Mouse (Mus musculus) lung, embryonic 15.5 days (tissue): ENCODE data around the gene A930033H14Rik. TPM values are rescaled to one million over a fixed set of nuclear protein-coding genes. Genes with fewer than 3 reads are reported as not detected.

Experiments
- ATAC-seq: fragments of 200-750 bp; cut with Nextera tagmentation; 2 replicates; pipeline ENCODE4 v1.8.0; 2017; ENCODE audit warnings: moderate number of reproducible peaks, borderline replicate concordance; ENCODE audit not compliant: low FRiP score, low TSS enrichment; ENCODE audit errors: extremely low read depth
- H3K27ac ChIP-seq: fragments of 300-500 bp; sonication (generic); 2 replicates; pipeline ENCODE4 v1.5.1; 2015; ENCODE audit warnings: moderate library complexity, mild to moderate bottlenecking, inconsistent platforms
- H3K27me3 ChIP-seq: fragments of 300-500 bp; sonication (generic); 2 replicates; pipeline ENCODE4 v1.6.1; 2015; ENCODE audit warnings: inconsistent platforms
- H3K36me3 ChIP-seq: fragments of 300-500 bp; sonication (generic); 2 replicates; pipeline ENCODE4 v1.6.1; 2015; ENCODE audit warnings: inconsistent platforms
- H3K4me1 ChIP-seq: fragments of 300-500 bp; sonication (generic); 2 replicates; pipeline ENCODE4 v1.6.1; 2015; ENCODE audit warnings: inconsistent platforms
- H3K4me2 ChIP-seq: fragments of 300-500 bp; sonication (generic); 2 replicates; pipeline ENCODE4 v1.6.1; 2015; ENCODE audit warnings: inconsistent platforms, mild to moderate bottlenecking, moderate library complexity
- H3K4me3 ChIP-seq: fragments of 300-500 bp; sonication (generic); 2 replicates; pipeline ENCODE4 v1.5.1; 2015; ENCODE audit warnings: mild to moderate bottlenecking, inconsistent platforms
- H3K9ac ChIP-seq: fragments of 300-500 bp; sonication (generic); 2 replicates; pipeline ENCODE4 v1.6.1; 2015; ENCODE audit warnings: inconsistent platforms
- H3K9me3 ChIP-seq: fragments of 300-500 bp; sonication (generic); 2 replicates; pipeline ENCODE4 v1.6.1; 2016; ENCODE audit warnings: inconsistent platforms
- WGBS: fragments of 180-500 bp; shearing (Covaris S2); methylation state at CpG from one replicate; pipeline ENCODE4 v1.1.7; 2015; 5-methylcytosine and 5-hydroxymethylcytosine counted together
- polyA plus RNA-seq: library from polyadenylated mRNA; unstranded; fragments of >200 nt; fragmentation: Nextera tagmentation; extraction: Ambion mirVana; gene quantifications from 2 replicates; pipeline ENCODE4 v1.2.1, GENCODE M21; 2015

The A930033H14Rik gene
- polyA plus RNA-seq, 1 experiment from 2014 or later: 1.3 TPM

DNA sequence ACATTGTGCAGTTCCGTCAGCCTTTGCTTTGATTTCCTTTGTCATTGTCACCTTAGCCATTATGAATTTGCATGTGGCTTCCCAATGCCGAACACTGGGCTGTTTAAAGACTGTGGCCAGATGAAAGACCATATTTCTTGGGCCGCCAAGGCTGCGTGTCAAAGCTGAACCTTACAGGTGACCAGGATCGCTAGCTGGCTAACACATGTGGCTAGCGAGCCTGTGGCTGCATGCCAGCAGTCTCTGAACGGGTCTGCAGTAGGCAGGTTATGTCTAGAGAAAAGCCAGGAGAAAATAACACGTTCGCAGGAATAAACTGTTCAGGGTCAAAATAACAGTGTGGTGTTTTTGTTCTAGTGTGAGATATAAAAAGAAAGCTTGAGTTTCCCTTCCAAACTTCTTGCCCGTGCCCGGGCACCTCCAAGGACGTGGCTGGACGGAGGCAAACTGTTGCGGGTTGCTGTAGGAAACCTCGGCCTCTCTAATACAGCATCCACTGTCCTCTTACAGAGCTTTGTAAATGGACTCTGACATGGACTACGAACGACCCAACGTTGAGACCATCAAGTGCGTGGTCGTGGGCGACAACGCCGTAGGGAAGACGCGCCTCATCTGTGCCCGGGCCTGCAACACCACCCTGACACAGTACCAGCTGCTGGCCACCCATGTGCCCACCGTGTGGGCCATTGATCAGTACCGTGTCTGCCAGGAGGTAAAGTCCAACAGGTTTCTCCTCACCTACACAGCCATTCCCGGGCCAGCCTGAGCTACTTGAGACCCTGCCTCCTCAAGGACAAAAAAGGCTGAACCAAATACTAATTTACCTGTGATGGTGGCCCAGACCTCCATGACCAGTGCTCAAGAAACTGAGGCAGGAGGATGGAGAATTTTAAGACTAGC, 35.6 kb upstream of the A930033H14Rik start:
- H3K27me3 ChIP-seq: no peaks in the 10 kb centered on the region
- H3K4me2 ChIP-seq: no peak overlapping the region
- H3K36me3 ChIP-seq: no peaks in the 10 kb centered on the region
- no peaks in the 10 kb centered on the region for H3K9me3 ChIP-seq
- no peak for ATAC-seq
- H3K4me3 ChIP-seq: no peak overlapping the region
- no peak overlapping the region for H3K9ac ChIP-seq
- WGBS: 82% methylated on average over 29 of the region's 29 CpGs
- peaks cover 13% of the 10 kb centered on the region for H3K4me1 ChIP-seq
- H3K27ac ChIP-seq: no peak overlapping the region

DNA sequence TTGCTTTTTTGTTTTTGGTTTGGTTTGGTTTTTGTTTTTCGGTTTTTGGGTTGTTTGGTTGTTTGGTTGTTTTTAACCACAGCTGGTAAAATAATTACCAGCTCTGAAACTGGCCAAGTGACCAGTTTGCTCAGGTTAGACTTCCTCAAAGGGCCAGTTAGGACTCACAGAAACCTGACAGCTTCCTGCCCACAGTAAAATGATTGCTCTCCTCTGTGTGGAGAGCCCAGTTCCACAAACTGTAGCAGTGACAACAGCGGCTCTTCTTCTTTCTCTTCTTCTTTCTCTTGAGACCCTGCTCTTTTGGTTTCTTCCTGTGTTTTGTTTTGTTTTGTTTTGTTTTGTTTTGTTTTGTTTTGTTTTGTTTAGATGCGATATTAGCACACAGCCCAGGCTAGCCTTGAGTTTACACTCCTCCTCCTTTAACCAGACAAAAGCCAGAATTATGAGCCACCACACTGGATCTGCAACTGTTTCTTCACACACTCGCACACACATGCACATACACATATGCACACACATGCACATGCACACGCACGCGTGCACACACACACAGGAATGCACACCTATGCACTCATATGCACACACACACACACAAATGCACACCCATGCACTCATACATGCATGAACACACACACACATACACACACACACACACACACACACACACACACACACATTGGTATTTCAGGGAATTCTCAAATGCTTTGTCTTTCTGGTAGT, 34.6 kb upstream of the A930033H14Rik start:
- H3K4me1 ChIP-seq: peaks cover 5% of the 10 kb centered on the region; the same call in 1 of the 2 replicates
- H3K27me3 ChIP-seq: no peaks in the 10 kb centered on the region
- H3K4me3 ChIP-seq: no peak overlapping the region
- 88% methylated on average over 7 of the region's 7 CpGs for WGBS
- no peak overlapping the region for H3K4me2 ChIP-seq
- no peaks in the 10 kb centered on the region for H3K9me3 ChIP-seq
- ATAC-seq: no peak
- no peak overlapping the region for H3K27ac ChIP-seq
- no peaks in the 10 kb centered on the region for H3K36me3 ChIP-seq
- H3K9ac ChIP-seq: no peak overlapping the region

- H3K4me2 ChIP-seq: no peak overlapping the region
- 79% methylated on average over 3 of the region's 3 CpGs for WGBS
- no peak overlapping the region for H3K4me3 ChIP-seq
- no peak overlapping the region for H3K9ac ChIP-seq
- ATAC-seq: no peak
- peaks cover 3% of the 10 kb centered on the region; the same call in 1 of the 2 replicates for H3K4me1 ChIP-seq
- H3K36me3 ChIP-seq: no peaks in the 10 kb centered on the region
- H3K9me3 ChIP-seq: no peaks in the 10 kb centered on the region
- no peak overlapping the region for H3K27ac ChIP-seq
- no peaks in the 10 kb centered on the region for H3K27me3 ChIP-seq
Observed at GRCm38 (mm10) chr10:69246762-69247161, 33.9 kb upstream of the A930033H14Rik start.

- Histone ChIP-seq H3K9ac (no peak overlapping the region), H3K27ac (no peak overlapping the region), H3K9me3 (no peaks in the 10 kb centered on the region), H3K4me2 (no peak overlapping the region), H3K4me1 (peaks cover 3% of the 10 kb centered on the region; the same call in 1 of the 2 replicates), H3K36me3 (no peaks in the 10 kb centered on the region), H3K4me3 (no peak overlapping the region), H3K27me3 (no peaks in the 10 kb centered on the region)
- 62% methylated on average over 10 of the region's 10 CpGs for WGBS
- no peak for ATAC-seq
Observed at GRCm38 (mm10) chr10:69245906-69246668, 33.2 kb upstream of the A930033H14Rik start.

- H3K9ac ChIP-seq: no peak overlapping the region
- no peaks in the 10 kb centered on the region for H3K9me3 ChIP-seq
- WGBS: 85% methylated on average over 4 of the region's 4 CpGs
- no peak overlapping the region for H3K27ac ChIP-seq
- peaks cover 3% of the 10 kb centered on the region; the same call in 1 of the 2 replicates for H3K4me1 ChIP-seq
- H3K27me3 ChIP-seq: no peaks in the 10 kb centered on the region
- ATAC-seq: no peak
- H3K4me2 ChIP-seq: no peak overlapping the region
- no peaks in the 10 kb centered on the region for H3K36me3 ChIP-seq
- H3K4me3 ChIP-seq: no peak overlapping the region
Observed at GRCm38 (mm10) chr10:69245151-69245550, 32.3 kb upstream of the A930033H14Rik start.

- H3K27ac ChIP-seq: no peak overlapping the region
- no peak overlapping the region for H3K4me2 ChIP-seq
- WGBS: 70% methylated on average over 2 of the region's 2 CpGs
- no peaks in the 10 kb centered on the region for H3K4me1 ChIP-seq
- no peak overlapping the region for H3K9ac ChIP-seq
- no peak for ATAC-seq
- no peaks in the 10 kb centered on the region for H3K36me3 ChIP-seq
- no peaks in the 10 kb centered on the region for H3K9me3 ChIP-seq
- H3K4me3 ChIP-seq: no peak overlapping the region
- H3K27me3 ChIP-seq: no peaks in the 10 kb centered on the region
Observed at GRCm38 (mm10) chr10:69240530-69240929, 27.6 kb upstream of the A930033H14Rik start.

DNA sequence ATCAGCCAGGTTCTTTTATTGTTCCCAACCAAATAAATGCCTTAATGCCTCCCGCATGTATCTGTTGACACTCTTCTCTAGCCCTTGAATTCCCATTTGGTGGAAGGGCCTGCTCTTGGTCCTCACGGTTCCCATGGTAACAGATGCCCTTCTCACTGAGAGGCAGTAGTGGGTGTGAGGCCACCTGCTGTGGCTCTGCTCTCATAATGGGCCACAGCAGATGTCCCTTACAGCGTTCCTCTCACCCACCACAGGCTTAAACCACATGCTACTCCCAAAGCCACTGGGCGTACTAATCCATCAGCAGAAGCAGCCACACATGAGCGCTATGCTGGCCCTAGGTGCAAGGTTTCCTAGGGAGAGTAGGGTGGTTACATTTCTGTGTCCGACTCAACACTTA, 25.4 kb upstream of the A930033H14Rik start:
- H3K9me3 ChIP-seq: no peaks in the 10 kb centered on the region
- H3K9ac ChIP-seq: no peak overlapping the region
- H3K27ac ChIP-seq: no peak overlapping the region
- H3K4me1 ChIP-seq: no peaks in the 10 kb centered on the region
- H3K4me3 ChIP-seq: no peak overlapping the region
- no peaks in the 10 kb centered on the region for H3K27me3 ChIP-seq
- ATAC-seq: no peak
- WGBS: 60% methylated on average over 6 of the region's 6 CpGs
- no peaks in the 10 kb centered on the region for H3K36me3 ChIP-seq
- H3K4me2 ChIP-seq: no peak overlapping the region

GRCm38 (mm10) chr10:69237781-69238180, 24.9 kb upstream of the A930033H14Rik start:
- Histone ChIP-seq H3K4me2 (no peak overlapping the region), H3K4me1 (no peaks in the 10 kb centered on the region), H3K4me3 (no peak overlapping the region), H3K27ac (no peak overlapping the region), H3K9ac (no peak overlapping the region), H3K36me3 (no peaks in the 10 kb centered on the region), H3K27me3 (no peaks in the 10 kb centered on the region), H3K9me3 (no peaks in the 10 kb centered on the region)
- ATAC-seq: no peak
- WGBS: 91% methylated on average over 9 of the region's 9 CpGs

GRCm38 (mm10) chr10:69237185-69237584, 24.3 kb upstream of the A930033H14Rik start:
- Histone ChIP-seq H3K27ac (no peak overlapping the region), H3K4me3 (no peak overlapping the region), H3K4me1 (no peaks in the 10 kb centered on the region), H3K27me3 (no peaks in the 10 kb centered on the region), H3K9ac (no peak overlapping the region), H3K4me2 (no peak overlapping the region), H3K36me3 (no peaks in the 10 kb centered on the region), H3K9me3 (no peaks in the 10 kb centered on the region)
- no peak for ATAC-seq
- 67% methylated on average over 3 of the region's 3 CpGs for WGBS

DNA sequence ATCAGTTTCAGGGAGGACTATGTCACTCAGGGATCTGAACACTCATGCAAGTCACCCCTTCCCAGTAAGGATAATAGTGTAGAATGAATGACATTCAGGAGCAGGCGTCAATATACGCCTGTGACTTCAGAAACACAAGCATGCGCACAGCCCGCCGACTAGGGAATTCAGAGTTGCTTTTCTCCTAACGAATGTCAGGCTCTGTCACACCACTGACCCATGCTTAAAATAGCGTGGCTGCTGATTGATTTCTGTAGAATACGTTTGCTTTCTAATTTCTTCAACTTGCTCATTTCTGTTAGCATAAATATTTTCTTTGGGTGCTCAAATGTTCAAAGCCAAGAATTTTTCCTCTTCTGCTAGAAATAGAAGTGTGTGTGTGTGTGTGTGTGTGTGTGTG, 13.1 kb upstream of the A930033H14Rik start:
- no peaks in the 10 kb centered on the region for H3K9me3 ChIP-seq
- peaks cover 6% of the 10 kb centered on the region; the same call in 1 of the 2 replicates for H3K4me1 ChIP-seq
- no peaks in the 10 kb centered on the region for H3K36me3 ChIP-seq
- no peak overlapping the region for H3K4me3 ChIP-seq
- H3K27me3 ChIP-seq: no peaks in the 10 kb centered on the region
- no peak; the same call in 1 of the 2 replicates for ATAC-seq
- H3K4me2 ChIP-seq: no peak overlapping the region
- no peak overlapping the region for H3K9ac ChIP-seq
- peak overlapping the region; percentile 27; the same call in 1 of the 2 replicates for H3K27ac ChIP-seq
- 53% methylated on average over 8 of the region's 8 CpGs for WGBS

DNA sequence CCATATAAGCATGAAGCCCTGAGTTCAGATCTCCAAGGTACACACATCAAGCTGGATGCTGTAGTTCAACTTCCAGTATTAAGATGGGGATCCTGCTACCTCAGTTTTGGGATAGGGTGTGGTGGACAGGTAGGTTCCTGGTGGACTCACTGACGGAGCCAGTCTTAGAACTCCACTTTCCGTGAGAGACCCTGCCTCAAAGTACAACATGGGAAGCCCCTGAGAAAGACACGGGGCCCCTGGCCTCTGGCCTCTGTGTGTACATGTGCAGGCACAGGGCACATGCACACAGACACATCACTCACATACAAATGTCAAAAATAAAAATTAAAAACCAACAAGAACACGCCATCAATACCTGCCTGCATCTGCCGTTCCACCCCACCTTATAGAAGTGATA, 12.6 kb upstream of the A930033H14Rik start:
- Histone ChIP-seq H3K27ac (peak overlapping the region; percentile 27; the same call in 1 of the 2 replicates), H3K4me1 (peaks cover 6% of the 10 kb centered on the region; the same call in 1 of the 2 replicates), H3K4me2 (no peak overlapping the region), H3K9ac (no peak overlapping the region), H3K4me3 (no peak overlapping the region), H3K36me3 (no peaks in the 10 kb centered on the region), H3K27me3 (no peaks in the 10 kb centered on the region), H3K9me3 (no peaks in the 10 kb centered on the region)
- ATAC-seq: no peak
- WGBS: 86% methylated on average over 5 of the region's 5 CpGs
